Mouse (Mus musculus) erythroid progenitor cell, adult 5-6 weeks (primary cell): ENCODE data around the gene Sult1a1. TPM values are rescaled to one million over a fixed set of nuclear protein-coding genes. Genes with fewer than 3 reads are reported as not detected.

Experiments
- ATAC-seq: replicated peaks from 2 replicates; pipeline ENCODE4 v1.8.0; 2016; ENCODE audit warnings: moderate number of reproducible peaks, mild to moderate bottlenecking, moderate TSS enrichment, inconsistent platforms; ENCODE audit not compliant: poor library complexity, low FRiP score, severe bottlenecking
- total RNA-seq, 2 experiments: library from RNA; stranded (forward) in 1 of 2; stranded (reverse) in 1 of 2; fragments of 150-400 nt in 1 of 2; fragments of 186-747, 209-891 nt in 1 of 2; gene quantifications; 2 replicates each; pipeline versions ENCODE4 v1.2.3 to v1.2.4; 2015 to 2017; ENCODE audit warnings: low replicate concordance in 2 of 2

The Sult1a1 gene
- total RNA-seq (2015; ENCODE audit: low replicate concordance) (4.0 TPM in 1 of 2 replicates, not detected in the other), total RNA-seq (2017; ENCODE audit: low replicate concordance) (6.4 TPM in 1 of 2 replicates, not detected in the other)

DNA sequence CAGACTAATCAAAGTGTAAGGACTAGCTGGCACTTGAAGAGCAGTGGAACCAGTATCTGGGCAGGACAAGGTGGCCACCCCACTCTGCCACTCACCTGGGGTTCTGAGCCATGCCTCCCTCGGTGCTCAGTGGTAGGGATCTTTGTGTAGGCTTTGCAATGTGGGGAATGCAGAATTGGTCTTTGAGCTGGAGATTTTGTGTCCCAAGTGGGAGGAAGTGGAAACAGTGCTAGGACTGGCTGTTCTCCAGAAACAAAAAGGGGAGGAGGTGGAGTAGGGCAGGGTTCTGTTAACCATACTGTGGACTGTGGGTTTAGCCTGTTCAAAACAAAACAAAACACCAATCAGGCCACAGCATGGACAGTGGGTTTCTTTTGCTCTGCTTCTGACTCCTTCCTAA is at the start of gene Sult1a1:
Gene Sult1a1, minus strand, starts transcription at position 226 of the 400 bp plus-strand sequence.
- no peak for ATAC-seq

DNA sequence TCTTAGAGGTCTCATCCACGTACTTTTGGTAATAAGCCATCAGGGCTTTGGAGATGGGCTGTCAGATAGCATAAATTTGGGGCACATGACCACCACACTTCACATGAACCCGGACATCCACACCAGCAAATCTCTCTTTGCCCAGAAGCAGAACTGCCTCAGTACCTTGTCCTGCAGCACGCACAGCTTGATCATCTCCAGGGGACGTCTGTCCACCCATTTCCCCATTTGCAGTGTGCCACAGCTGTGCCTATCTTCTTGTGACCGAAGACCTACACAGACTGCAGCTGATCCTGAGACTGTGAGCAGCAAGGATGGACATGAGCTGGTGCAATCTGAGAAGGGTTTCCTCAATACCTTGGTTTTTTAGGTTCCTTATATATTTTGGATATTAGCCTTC is 49.4 kb upstream of the Sult1a1 start:
- no peak for ATAC-seq

DNA sequence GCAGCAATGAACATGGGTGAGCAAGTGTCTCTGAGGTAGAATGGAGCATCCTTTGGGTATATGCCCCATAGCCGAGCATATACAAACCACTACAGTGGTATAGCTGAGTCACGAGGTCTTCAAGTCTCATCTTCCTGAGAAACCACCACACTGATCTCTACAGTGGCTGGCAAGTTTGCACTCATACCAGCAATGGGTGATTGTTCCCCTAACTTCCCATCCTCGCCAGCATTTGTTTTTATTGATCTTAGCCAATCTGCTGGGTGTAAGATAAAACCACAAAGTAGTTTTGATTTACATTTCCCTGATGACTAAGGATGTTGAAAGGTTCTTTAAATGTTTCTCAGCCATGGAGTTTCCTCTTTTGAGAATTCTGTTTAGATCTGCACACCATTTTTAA is 48.8 kb upstream of the Sult1a1 start:
- ATAC-seq: no peak

DNA sequence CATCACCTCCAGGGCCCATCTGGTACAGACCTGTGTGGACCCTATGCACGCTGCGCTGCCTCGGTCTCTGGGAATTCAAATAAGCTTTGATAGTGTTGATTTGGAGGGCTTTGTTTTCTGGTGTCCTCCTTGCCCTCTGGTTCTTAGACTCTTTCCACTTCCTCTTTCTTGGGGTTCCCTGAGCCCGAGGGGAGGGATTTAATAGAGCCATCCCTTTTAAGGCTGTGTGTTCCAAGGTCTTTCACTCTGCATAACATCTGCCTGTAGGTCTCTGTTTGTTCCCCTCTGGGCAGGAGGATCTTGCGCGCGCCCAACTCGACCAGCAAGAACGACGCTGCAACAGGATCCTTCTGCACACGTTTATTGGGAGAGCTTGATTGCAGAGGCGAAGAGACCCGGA is 45.4 kb upstream of the Sult1a1 start:
- ATAC-seq: no peak

DNA sequence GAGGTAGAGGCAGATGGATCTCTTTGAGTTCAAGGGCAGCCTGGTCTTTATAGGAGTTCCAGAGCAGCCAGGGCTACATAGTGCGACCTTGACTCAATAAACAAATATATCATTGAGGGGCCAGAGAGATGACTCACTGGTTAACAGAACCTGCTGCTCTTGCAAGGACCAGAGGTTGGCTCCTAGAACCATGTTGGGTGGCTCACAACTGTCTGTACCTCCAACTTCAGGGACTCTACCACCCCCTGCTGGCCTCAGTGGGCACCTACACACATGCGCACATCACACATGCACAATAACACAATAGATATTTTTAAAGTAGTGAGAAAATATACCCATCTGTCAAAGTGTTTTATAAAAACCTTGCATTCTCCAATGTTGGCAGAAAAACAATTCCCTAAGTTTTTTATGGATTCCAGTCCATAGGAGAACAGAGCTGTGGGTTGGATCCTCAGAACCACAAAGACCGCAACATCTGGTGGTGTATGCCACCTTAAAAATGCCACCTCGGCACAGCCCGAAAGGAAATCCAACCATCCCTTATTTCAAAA is 42.6 kb upstream of the Sult1a1 start:
- ATAC-seq: 0 out of 2 replicates have a peak, but pooled peaks have one; percentile 48

DNA sequence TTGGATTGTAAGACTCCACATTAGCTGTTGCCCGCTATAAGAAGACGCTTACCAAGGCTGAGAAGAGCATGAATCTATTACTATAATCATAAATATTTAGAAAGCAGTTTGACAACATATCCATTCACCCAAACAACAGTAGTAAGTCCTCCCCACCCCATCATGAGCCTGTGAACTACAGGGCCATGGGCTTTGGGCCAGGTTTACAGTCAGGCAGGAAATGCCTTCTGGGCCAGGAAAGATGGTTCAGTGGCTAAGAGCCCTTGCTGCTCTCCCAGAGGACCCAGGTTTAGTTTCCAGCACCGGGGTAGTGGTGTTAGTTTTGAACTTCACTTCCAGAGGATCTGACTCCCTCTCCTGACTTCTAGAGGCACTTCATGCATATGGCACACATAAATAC is 41.3 kb upstream of the Sult1a1 start:
- no peak for ATAC-seq

DNA sequence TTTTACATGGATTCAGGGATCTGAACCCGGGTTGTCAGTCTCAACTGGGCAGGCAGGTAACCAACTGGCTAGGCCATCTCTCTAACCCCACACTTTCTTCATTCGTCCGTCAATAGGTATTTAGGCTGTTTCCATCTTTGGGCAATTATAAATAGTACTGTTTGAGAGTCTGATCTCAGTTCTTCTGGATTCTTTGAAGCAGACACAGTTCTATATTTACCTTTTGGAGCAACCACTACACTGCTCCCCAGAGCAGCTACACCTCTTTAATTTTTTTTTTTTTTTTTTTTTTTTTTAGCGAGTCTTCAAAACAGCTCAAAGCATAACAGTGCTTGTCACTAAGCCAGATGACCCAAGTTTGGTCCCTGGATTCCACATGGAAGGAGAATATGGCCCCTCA is 39.4 kb upstream of the Sult1a1 start:
- no peak for ATAC-seq

DNA sequence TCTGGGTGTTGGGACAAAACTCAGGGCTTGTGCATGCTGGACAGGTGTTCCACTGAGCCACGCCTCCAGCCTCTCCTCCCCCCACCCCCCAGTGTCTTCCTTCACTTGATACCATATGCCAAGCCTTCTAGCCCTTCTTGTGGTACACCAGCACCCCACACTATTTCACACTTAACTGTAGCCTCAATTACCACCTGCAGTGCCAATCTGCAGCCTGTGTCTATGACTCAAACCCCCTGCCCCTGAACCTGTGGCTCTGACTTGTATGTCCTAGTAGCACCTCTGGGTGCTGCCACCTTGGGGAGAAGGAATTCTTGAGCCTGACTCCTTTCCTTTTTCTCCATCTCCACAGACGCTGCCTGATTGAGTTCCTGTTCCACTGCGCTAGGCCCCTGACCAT is 35.7 kb upstream of the Sult1a1 start:
- ATAC-seq: no peak

DNA sequence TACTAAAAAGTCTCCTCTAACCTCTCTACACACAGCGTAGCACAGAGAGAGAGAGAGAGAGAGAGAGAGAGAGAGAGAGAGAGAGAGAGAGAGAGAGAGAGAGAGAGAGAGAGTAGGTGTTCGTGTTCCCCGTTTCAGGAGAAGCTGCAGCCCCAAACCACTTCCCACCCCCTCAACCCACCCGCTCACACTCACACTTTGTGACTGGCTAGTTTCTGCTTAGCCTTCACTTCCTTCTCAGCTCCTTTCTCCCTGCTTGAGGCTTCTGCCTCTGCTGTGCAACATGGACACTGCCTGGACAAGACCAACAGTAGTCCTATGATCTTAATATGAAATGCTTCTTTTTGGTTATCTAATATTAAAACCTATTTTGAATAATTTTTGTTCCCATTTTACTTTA is 34.0 kb upstream of the Sult1a1 start:
- ATAC-seq: no peak

DNA sequence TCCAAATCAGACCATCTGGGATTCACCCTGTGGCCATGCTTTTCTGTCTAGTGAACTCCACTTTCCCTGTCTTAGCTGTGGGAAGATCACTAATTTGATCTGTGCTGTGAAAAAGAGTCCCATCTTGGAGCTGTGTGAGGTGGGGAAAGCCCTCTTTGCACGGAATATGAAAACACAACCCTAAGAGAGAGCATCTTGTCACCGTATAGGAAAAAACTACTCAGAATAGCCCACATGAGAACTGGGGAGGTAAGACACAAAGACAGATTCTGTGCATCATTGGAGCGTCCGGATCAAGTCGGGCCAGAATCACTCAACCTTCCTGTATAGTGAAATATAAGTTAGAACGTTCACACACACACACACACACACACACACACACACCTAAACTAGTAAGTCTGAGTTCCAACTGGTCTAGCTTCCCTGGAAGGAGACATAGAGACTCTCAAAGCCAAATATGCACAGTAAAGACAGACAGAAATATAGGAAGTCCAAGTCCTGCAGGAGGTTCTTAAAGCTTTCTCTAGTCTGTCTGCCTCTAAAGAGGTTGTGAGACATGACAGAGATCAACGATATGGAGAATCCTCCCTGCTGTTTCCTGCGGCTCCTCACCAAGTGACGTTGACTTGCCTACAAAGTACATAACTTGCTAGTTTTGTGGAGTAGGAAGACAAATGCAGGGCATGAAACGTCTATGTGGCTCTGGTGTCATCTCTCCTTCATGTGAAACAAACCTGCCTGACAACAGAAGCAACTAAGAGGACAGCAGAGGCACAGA is 32.1 kb upstream of the Sult1a1 start:
- ATAC-seq: no peak

DNA sequence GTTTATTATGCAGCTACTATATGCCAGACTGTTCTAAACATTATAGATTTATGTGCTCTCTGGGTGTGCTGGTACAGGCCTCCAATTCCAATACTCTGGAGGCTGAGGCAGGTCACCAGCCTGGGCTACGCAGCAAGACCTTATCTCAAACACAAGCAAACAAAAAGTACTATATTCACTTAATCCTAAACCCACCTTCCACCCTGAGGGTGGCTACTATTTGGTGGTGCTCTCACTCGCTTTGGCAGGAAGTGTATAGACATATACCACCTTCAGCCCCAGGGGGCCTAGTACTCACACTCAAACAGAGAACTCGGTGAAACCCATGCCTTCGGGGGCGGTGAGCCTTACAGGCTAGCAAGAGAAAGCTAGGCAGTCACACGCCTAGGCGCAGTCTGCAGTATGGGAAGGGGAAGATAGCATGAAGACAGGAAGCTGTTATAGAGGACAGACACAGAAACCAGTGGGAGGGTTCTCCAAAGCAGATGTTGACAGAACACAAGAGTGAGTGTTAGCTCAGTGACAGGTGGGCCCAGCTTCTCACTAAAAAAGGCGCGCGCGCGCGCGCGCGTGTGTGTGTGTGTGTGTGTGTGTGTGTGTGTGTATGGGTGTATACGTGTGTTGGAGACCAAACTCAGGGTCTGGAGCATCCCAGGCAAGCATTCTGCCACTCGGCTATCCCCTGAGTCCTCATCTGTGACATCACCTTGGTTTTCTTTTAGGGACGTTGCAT is 31.4 kb upstream of the Sult1a1 start, which contains the start of gene Coro1a:
Gene Coro1a, minus strand, starts transcription at position 346 of the 733 bp plus-strand sequence.
- no peak for ATAC-seq

DNA sequence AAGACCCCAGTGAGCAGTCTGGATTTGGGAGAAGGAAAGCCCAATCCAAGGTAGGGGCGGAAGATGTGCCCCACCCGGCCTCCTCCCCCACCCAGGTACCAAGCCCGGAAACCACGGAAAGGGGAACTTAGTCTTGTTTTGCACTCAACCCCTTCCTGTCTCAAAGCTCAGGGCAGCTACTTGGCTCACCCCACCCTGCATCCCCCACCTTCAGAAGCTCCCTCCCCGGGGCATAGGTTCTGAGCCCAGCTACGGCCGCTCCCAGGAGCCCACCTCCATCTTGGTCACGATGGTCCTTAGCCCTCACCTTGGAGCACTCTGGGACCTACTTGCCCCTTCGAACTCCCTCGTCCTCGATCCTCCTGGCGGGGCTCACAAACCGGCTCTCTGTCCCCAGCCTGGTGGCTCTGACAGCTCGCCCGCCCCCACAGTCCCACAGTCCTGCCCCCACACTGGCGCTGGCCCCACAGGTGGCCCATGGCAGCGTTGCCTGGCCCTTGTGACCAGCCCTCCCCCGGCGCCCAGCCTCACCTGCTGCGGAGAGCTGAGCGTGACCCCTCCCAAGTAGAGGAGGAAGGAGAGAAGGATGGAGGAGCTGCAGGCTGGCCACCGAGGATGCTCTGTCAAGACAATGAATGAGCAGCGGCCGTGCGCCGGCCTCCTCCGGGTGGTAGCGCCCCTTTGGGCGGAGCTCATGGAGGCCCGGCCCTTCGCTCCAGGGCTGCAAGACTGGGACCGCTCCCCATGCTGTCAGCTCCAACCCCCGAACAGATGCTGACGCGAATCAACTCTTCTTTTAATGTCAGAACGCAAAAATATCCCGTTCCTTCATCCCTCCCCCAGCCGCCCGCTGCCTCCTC is 28.1 kb upstream of the Sult1a1 start:
- no peak for ATAC-seq

DNA sequence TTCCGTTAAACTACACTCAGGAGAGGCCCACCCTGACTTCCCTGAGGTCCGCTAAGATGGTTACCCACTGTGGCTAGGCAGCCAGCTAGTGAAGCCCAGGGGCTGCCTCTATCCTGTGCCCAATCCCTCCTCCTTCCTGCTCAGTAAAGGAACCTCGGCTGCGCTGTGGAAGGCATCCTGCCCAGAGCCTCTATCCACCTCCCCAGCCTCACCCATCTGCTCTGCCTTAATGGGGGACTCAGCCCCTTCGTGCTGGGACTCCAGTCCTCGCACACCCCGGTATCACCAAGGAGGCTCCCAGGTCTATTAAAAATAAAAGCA is 27.5 kb upstream of the Sult1a1 start:
- ATAC-seq: no peak

DNA sequence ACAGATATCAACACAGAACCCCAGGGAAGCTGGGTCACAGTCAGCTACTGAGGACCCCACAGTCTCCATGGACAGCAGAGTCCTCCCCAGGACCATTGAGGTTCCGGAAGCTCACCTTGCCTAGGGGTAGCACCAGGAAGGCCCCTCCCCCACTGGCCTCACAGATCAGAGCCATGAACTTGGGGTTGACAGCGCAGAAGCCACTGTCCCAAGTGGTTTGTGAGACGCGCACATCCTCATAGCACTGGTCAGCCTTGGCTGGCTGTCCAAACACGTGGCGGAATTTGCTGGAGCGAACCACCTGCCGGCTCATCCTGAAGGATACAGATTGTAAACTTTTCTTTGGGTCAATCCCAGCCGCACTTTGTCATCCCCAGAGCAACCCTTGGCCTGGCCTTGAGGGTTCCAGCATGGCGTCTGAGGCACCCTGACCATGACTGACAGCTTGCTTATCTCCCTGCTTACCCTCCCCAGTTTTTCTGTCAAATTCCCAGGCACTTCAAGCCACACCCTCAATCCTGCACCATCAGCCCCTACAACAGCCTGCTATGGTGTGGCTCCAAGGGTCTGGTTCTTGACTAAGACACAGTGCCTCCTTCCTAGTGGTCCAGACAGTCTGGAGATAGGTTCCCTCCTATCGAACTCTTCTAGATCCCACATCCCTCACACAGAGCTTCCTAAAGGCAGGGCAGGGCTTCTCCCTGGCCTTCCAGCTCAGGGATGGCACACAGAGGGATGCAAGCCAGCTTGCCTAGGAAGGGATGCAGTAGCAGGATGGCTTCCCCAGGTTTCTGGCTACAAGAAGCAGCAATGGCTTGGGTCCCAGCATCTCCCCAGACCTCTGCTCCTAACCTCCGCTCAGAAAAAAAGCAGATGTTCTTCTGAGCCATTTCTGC is 26.9 kb upstream of the Sult1a1 start:
- no peak for ATAC-seq

DNA sequence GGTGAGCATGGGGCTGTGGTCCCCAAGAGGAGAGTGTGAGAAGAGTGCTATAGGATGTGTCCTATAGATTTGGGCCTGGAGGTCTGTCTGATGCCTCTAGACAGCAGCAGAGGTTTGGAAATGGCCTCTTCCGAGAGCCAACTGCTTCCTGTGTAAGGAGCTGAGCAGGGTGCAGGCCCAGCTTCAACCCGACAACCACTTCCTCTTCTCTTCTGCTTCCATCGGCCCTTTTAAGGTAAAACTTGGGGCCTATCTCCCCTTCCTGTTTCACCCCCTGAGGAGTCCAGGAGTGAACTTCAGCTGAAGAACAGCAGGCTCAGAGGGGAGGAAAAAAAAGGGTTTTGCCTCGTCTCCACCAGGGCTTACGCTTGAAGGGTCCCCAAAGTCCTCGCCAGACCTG is 26.1 kb upstream of the Sult1a1 start:
- no peak for ATAC-seq

DNA sequence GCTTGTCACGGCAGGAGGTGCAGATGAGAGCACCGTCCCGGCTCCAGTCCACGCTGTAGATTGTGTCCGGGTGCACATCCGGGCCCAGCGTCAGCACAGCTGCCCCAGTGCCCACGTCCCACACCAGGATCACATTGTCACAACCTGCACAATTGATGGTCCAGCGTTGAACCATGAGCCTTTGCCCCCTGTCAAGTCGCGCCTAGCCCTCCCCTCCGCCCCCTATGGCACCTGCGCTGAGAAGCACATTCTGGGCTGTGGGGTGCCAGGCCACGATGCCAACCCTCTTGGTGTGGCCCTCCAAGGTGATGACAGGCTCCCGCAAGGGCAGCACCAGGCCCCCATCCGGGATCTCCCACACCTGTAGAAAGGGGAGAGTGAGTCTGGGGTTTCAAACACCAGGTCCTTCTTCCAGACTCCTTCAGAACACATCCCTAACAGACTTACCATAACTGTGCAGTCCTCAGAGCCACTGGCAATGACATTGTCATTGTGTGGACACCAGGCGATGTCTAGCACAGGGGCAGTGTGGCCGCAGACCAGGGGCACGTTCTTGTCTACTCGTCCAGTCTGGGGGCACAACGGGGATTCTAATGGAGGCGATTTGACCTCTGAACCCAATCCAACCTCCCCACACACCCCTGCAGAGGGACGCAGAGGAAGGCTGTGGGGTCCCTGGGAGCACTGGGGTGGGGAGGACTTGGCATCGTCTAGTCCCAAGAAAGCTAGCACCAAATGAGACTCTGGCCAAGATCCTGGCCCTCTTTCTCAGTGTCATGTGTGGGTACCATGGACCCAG is 25.5 kb upstream of the Sult1a1 start:
- no peak for ATAC-seq

DNA sequence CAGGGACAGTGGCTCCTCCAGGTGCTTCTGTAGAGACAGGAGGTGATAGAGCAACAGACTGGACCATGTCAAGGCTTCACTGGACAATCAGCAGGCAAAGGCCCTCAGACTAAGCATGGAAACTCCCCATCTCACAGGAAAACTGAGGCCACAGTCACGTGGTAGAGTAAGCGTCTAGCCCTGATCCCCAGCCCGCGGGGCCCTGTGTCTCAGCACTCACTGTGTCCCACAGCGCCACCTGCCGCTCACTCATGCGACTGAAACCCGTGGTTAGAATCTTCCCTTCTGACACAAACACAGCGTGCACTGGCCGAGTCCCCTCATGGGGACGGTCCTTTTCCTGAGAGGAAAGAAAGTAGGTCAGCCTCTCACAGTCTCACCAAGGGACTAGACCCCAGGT is 24.8 kb upstream of the Sult1a1 start:
- peak; percentile 64 for ATAC-seq
